In the genomic region with DNA sequence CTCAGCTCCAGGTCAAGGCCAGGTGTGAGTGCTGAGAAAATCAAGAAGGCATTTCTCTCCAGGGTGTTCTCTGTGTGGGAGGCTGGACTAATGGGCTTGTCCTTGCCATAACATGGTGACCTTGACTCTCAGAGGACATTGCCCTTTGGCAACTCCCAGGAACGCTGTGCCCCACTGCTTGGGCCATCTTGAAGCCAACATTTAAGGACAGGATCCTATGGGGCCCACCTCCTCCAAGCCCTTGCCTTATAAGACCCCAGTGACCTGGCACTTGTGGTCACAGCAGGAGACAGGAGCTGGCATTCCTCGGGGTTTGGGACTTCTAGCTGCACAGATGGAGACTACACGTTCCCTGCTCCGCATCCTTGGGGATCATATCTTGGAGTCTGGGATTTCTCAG, we compare ENCODE assay signal across 18 mouse cellular contexts. TPM values are rescaled to one million over a fixed set of nuclear protein-coding genes. Genes with fewer than 3 reads are reported as not detected.
A peak's percentile ranks its signal among the peaks of the same experiment; 100 is the strongest.
DNase-seq lines count a peak whose midpoint lies in the region; ATAC-seq and TF ChIP-seq lines count a peak whose summit lies in the region.
"Had no signal": no experiment of that assay in that cellular context is flagged by ENCODE, and none has a peak within 500 bp of the region (broad histone marks: within the 10 kb centered on the region; RNA-seq: fewer than 3 reads in every experiment).

Fxyd2 (plus strand) TSS at position 236 of the 400 bp plus-strand sequence.

- intact Hi-C loops in gastrocnemius, adult 2 months (cut with DNase I) = no loop called here

- no peak within 1 kb of the TSS for H3K27ac ChIP-seq in forebrain, postnatal 0 days (ENCODE audit: low read depth, low read length)
- H3K27ac ChIP-seq in forebrain, embryonic 12.5 days = no peak within 1 kb of the TSS
- H3K27ac ChIP-seq in midbrain, embryonic 15.5 days = no peak within 1 kb of the TSS
- no peak within 1 kb of the TSS for H3K27ac ChIP-seq in midbrain, embryonic 11.5 days (ENCODE audit: low read depth, low read length)
- peak within 1 kb of the TSS; percentile 26; the same call in 1 of the 2 replicates for H3K27ac ChIP-seq in ES-E14 (ENCODE audit: insufficient read depth, low read depth, low read length, poor library complexity, severe bottlenecking)
- no peak within 1 kb of the TSS for H3K27ac ChIP-seq in gastrocnemius, adult 2 months
- H3K27ac ChIP-seq: embryonic facial prominence, embryonic 13.5 days; heart, embryonic 13.5 days; left cerebral cortex, adult 2 months; liver, embryonic 15.5 days had no signal

- no peak within 1 kb of the TSS for H3K9ac ChIP-seq in forebrain, postnatal 0 days
- no peak within 1 kb of the TSS for H3K9ac ChIP-seq in forebrain, embryonic 12.5 days
- no peak within 1 kb of the TSS for H3K9ac ChIP-seq in midbrain, embryonic 15.5 days
- H3K9ac ChIP-seq in midbrain, embryonic 11.5 days (ENCODE audit: low read length) = no peak within 1 kb of the TSS
- H3K9ac ChIP-seq in ES-E14 (ENCODE audit: insufficient read depth, low read depth, low read length, poor library complexity, severe bottlenecking) = no peak within 1 kb of the TSS
- H3K9ac ChIP-seq: embryonic facial prominence, embryonic 13.5 days; heart, embryonic 13.5 days; liver, embryonic 15.5 days had no signal

- WGBS in forebrain, postnatal 0 days = 81% methylated on average over 4 of the region's 4 CpGs
- WGBS in forebrain, embryonic 12.5 days = 73% methylated on average over 4 of the region's 4 CpGs
- 79% methylated on average over 4 of the region's 4 CpGs for WGBS in midbrain, embryonic 15.5 days
- 84% methylated on average over 4 of the region's 4 CpGs for WGBS in midbrain, embryonic 11.5 days

- in situ Hi-C loops in ES-E14 (cut with MboI; ENCODE audit: low sequenced_read_pairs in 2 of 2, unreplicated experiment in 2 of 2) = no loop called here

- H3K4me3 ChIP-seq in forebrain, postnatal 0 days (ENCODE audit: low read depth, low read length) = no peak within 1 kb of the TSS
- no peak within 1 kb of the TSS for H3K4me3 ChIP-seq in forebrain, embryonic 12.5 days (replicated peaks)
- H3K4me3 ChIP-seq in midbrain, embryonic 15.5 days = no peak within 1 kb of the TSS
- no peak within 1 kb of the TSS for H3K4me3 ChIP-seq in midbrain, embryonic 11.5 days (ENCODE audit: low read depth, low read length)
- no peak within 1 kb of the TSS for H3K4me3 ChIP-seq in ES-E14 (ENCODE audit: insufficient read depth in 1 of 2, low read depth in 1 of 2, low read length in 2 of 2, poor library complexity in 1 of 2, severe bottlenecking in 1 of 2)
- no peak within 1 kb of the TSS for H3K4me3 ChIP-seq in gastrocnemius, adult 2 months
- H3K4me3 ChIP-seq: embryonic facial prominence, embryonic 13.5 days; heart, embryonic 13.5 days; left cerebral cortex, adult 2 months; liver, embryonic 15.5 days had no signal

- TF ChIP-seq CTCF in forebrain, postnatal 0 days (IDR thresholded peaks at IDR 0.05; ENCODE audit: low read depth) = no peak
- no peak for TF ChIP-seq CTCF in gastrocnemius, adult 2 months (IDR thresholded peaks at IDR 0.05)

- H3K27me3 ChIP-seq in forebrain, postnatal 0 days (ENCODE audit: insufficient read depth, low read length) = no peaks in the 10 kb centered on the region
- peaks cover 5% of the 10 kb centered on the region for H3K27me3 ChIP-seq in forebrain, embryonic 12.5 days
- no peaks in the 10 kb centered on the region for H3K27me3 ChIP-seq in midbrain, embryonic 15.5 days (replicated peaks)
- H3K27me3 ChIP-seq in midbrain, embryonic 11.5 days (ENCODE audit: control insufficient read depth, insufficient read depth, low read length) = no peaks in the 10 kb centered on the region

- peaks cover 22% of the 10 kb centered on the region for H3K36me3 ChIP-seq in forebrain, postnatal 0 days (ENCODE audit: insufficient read depth)
- H3K36me3 ChIP-seq in forebrain, embryonic 12.5 days (replicated peaks) = peaks cover 14% of the 10 kb centered on the region
- peaks cover 11% of the 10 kb centered on the region; the same call in 1 of the 2 replicates for H3K36me3 ChIP-seq in midbrain, embryonic 15.5 days (replicated peaks)
- H3K36me3 ChIP-seq in midbrain, embryonic 11.5 days (ENCODE audit: control insufficient read depth, insufficient read depth, low read length) = no peaks in the 10 kb centered on the region
- peaks cover 12% of the 10 kb centered on the region; the same call in 1 of the 2 replicates for H3K36me3 ChIP-seq in ES-E14 (ENCODE audit: control insufficient read depth, insufficient read depth, low read length, poor library complexity, severe bottlenecking)
- H3K36me3 ChIP-seq: heart, embryonic 13.5 days; liver, embryonic 15.5 days had no signal

- H3K4me1 ChIP-seq in forebrain, postnatal 0 days (ENCODE audit: insufficient read depth) = no peaks in the 10 kb centered on the region
- no peaks in the 10 kb centered on the region for H3K4me1 ChIP-seq in forebrain, embryonic 12.5 days
- no peaks in the 10 kb centered on the region for H3K4me1 ChIP-seq in midbrain, embryonic 15.5 days
- no peaks in the 10 kb centered on the region for H3K4me1 ChIP-seq in midbrain, embryonic 11.5 days (ENCODE audit: control insufficient read depth, insufficient read depth, low read length)
- H3K4me1 ChIP-seq in ES-E14 (ENCODE audit: control insufficient read depth in 2 of 2, insufficient read depth in 2 of 2, low read length in 2 of 2, poor library complexity in 1 of 2) = peaks cover 5% of the 10 kb centered on the region in 2 experiments; a peak in 2 of 4 replicates
- H3K4me1 ChIP-seq: embryonic facial prominence, embryonic 13.5 days; heart, embryonic 13.5 days; liver, embryonic 15.5 days had no signal

- no peaks in the 10 kb centered on the region for H3K9me3 ChIP-seq in forebrain, postnatal 0 days (ENCODE audit: low read length)
- no peaks in the 10 kb centered on the region for H3K9me3 ChIP-seq in forebrain, embryonic 12.5 days
- no peaks in the 10 kb centered on the region for H3K9me3 ChIP-seq in midbrain, embryonic 15.5 days
- H3K9me3 ChIP-seq in midbrain, embryonic 11.5 days (ENCODE audit: control insufficient read depth, low read length) = no peaks in the 10 kb centered on the region
- H3K9me3 ChIP-seq in ES-E14 (ENCODE audit: control insufficient read depth, insufficient read depth, low read depth, low read length) = no peaks in the 10 kb centered on the region
- H3K9me3 ChIP-seq: embryonic facial prominence, embryonic 13.5 days; heart, embryonic 13.5 days; liver, embryonic 15.5 days had no signal

- no peak for DNase-seq in forebrain, postnatal 0 days
- no peak for DNase-seq in midbrain, embryonic 11.5 days (ENCODE audit: low spot score, missing footprints)
- no peak for DNase-seq in ES-E14 (ENCODE audit: low read depth, low spot score)
- DNase-seq in kidney, adult 9 months = peak; percentile 79
- no peak for DNase-seq in gastrocnemius, adult 2 months
- DNase-seq: cerebellum, adult 11 months; heart, postnatal 4 days; lung, postnatal 10 days; right cerebral cortex, postnatal 25 days; thymus, adult 18-20 months had no signal

- H3K4me2 ChIP-seq in forebrain, postnatal 0 days (ENCODE audit: low read depth) = no peak within 1 kb of the TSS
- no peak within 1 kb of the TSS for H3K4me2 ChIP-seq in forebrain, embryonic 12.5 days
- no peak within 1 kb of the TSS for H3K4me2 ChIP-seq in midbrain, embryonic 15.5 days
- no peak within 1 kb of the TSS for H3K4me2 ChIP-seq in midbrain, embryonic 11.5 days
- H3K4me2 ChIP-seq: embryonic facial prominence, embryonic 13.5 days; heart, embryonic 13.5 days; liver, embryonic 15.5 days had no signal

- ATAC-seq in forebrain, postnatal 0 days = no peak
- ATAC-seq in forebrain, embryonic 12.5 days (ENCODE audit: low FRiP score) = no peak
- ATAC-seq in midbrain, embryonic 15.5 days (replicated peaks) = no peak
- no peak for ATAC-seq in midbrain, embryonic 11.5 days (ENCODE audit: low FRiP score)
- ATAC-seq in megakaryocyte progenitor cell, adult 5-6 weeks (replicated peaks; ENCODE audit: poor library complexity) = no peak

TF ChIP-seq in ES-E14, 5 proteins besides CTCF, POLR2A, EP300 and RAD21:
- TF ChIP-seq HCFC1 (IDR thresholded peaks at IDR 0.05; ENCODE audit: borderline replicate concordance, insufficient read depth, low read length) (no peak), ZC3H11A (IDR thresholded peaks at IDR 0.05; ENCODE audit: borderline replicate concordance, low read depth, low read length) (no peak), CHD2 (IDR thresholded peaks at IDR 0.05; ENCODE audit: low read depth, low read length) (no peak), ZNF384 (IDR thresholded peaks at IDR 0.05; ENCODE audit: low read depth, low read length) (no peak)

RNA-seq across cellular contexts. Expression of gene Fxyd2, which starts in this region (rescaled TPM):
- total RNA-seq in forebrain, postnatal 0 days (2014; rRNA removed) = 22.6 and 22.7 TPM in 2 replicates
- polyA plus RNA-seq in forebrain, postnatal 0 days (2015; fragmentation: Nextera tagmentation; extraction: Ambion mirVana) = 15.9 and 16.6 TPM in 2 replicates
- polyA plus RNA-seq in forebrain, embryonic 12.5 days (2016; fragmentation: Nextera tagmentation; extraction: Ambion mirVana) = 2.0 and 2.3 TPM in 2 replicates
- 10.4 and 11.4 TPM in 2 replicates for polyA plus RNA-seq in midbrain, embryonic 15.5 days (2015; fragmentation: Nextera tagmentation; extraction: Ambion mirVana)
- 1.00 and 1.5 TPM in 2 replicates for polyA plus RNA-seq in midbrain, embryonic 11.5 days (2014; fragmentation: Nextera tagmentation; extraction: Ambion mirVana)
- 2.2 and 2.5 TPM in 2 replicates for total RNA-seq in ES-E14 (2012; rRNA removed)
- 1 to 10 TPM in 1 of 2 experiments, under 1 TPM in 1; 0.82 to 1.7 TPM for total RNA-seq in gastrocnemius, adult 2 months (2021)
- 0.78 and 0.79 TPM in 2 replicates for total RNA-seq in megakaryocyte progenitor cell, adult 5-6 weeks (2015)
- 2.9 TPM in 1 of 2 replicates, not detected in the other for total RNA-seq in megakaryocyte progenitor cell, adult 5-6 weeks (2017)
- total RNA-seq: CH12.LX had no signal
